Mouse (Mus musculus): ENCODE results near the gene Cdh26.

The Cdh26 gene

GRCm38 (mm10) chr2:178430231-178430630 is at the start of gene Cdh26:
Gene Cdh26, plus strand, starts transcription at chr2:178430531.
- DNase-seq = no peak

- no peak for DNase-seq
Observed at GRCm38 (mm10) chr2:178407053-178407815, 23.1 kb upstream of the Cdh26 start, which contains the start of gene Sycp2. Gene Sycp2, minus strand, starts transcription at chr2:178407685.

- DNase-seq = no peak
Observed at GRCm38 (mm10) chr2:178409024-178409423, 21.3 kb upstream of the Cdh26 start.

- no peak for DNase-seq
Observed at GRCm38 (mm10) chr2:178410286-178410685, 20.0 kb upstream of the Cdh26 start.

- DNase-seq = no peak
Observed at GRCm38 (mm10) chr2:178412598-178412997, 17.7 kb upstream of the Cdh26 start.

- no peak for DNase-seq
Observed at GRCm38 (mm10) chr2:178413081-178413480, 17.2 kb upstream of the Cdh26 start.

- DNase-seq = peak; percentile 42
Observed at GRCm38 (mm10) chr2:178413481-178414260, 16.7 kb upstream of the Cdh26 start.

GRCm38 (mm10) chr2:178414261-178415149 is 15.8 kb upstream of the Cdh26 start, which contains the start of the genes Ppp1r3d and Fam217b:
Gene Ppp1r3d, minus strand, starts transcription at chr2:178414472.
Gene Fam217b, plus strand, starts transcription at chr2:178414524.
- peak; percentile 37 for DNase-seq

- no peak for DNase-seq
Observed at GRCm38 (mm10) chr2:178415150-178415448, 15.2 kb upstream of the Cdh26 start.

GRCm38 (mm10) chr2:178416427-178416826 is 13.9 kb upstream of the Cdh26 start:
- DNase-seq = no peak

- no peak for DNase-seq
Observed at GRCm38 (mm10) chr2:178416970-178417369, 13.4 kb upstream of the Cdh26 start.

- no peak for DNase-seq
Observed at GRCm38 (mm10) chr2:178420576-178420975, 9.8 kb upstream of the Cdh26 start.

GRCm38 (mm10) chr2:178421603-178422002 is 8.7 kb upstream of the Cdh26 start:
- DNase-seq = no peak

GRCm38 (mm10) chr2:178422186-178422585 is 8.1 kb upstream of the Cdh26 start:
- no peak for DNase-seq

GRCm38 (mm10) chr2:178423223-178423622 is 7.1 kb upstream of the Cdh26 start:
- no peak for DNase-seq

- no peak for DNase-seq
Observed at GRCm38 (mm10) chr2:178426229-178426628, 4.1 kb upstream of the Cdh26 start.

- no peak for DNase-seq
Observed at GRCm38 (mm10) chr2:178427181-178427580, 3.1 kb upstream of the Cdh26 start.

- no peak for DNase-seq
Observed at GRCm38 (mm10) chr2:178428183-178428582, 2.1 kb upstream of the Cdh26 start.

GRCm38 (mm10) chr2:178428676-178429075 is 1.7 kb upstream of the Cdh26 start:
- DNase-seq = no peak

GRCm38 (mm10) chr2:178429426-178429825 is 905 bp upstream of the Cdh26 start:
- DNase-seq = no peak

GRCm38 (mm10) chr2:178433495-178433894 is 3.2 kb downstream of the Cdh26 start:
- DNase-seq = no peak

GRCm38 (mm10) chr2:178433903-178434302 is 3.6 kb downstream of the Cdh26 start:
- no peak for DNase-seq

- DNase-seq = no peak
Observed at GRCm38 (mm10) chr2:178437311-178437710, 7.0 kb downstream of the Cdh26 start.
